Mouse (Mus musculus): ENCODE measurements around the gene Isyna1. TPM values are rescaled to one million over a fixed set of nuclear protein-coding genes. Genes with fewer than 3 reads are reported as not detected.

Isyna1 gene
- 575 and 782 TPM in 2 replicates for polyA plus RNA-seq (2012; rRNA removed)

GRCm38 (mm10) chr8:70593961-70594609 lies at the start of gene Isyna1:
Gene Isyna1, plus strand, starts transcription at chr8:70594373.
- DNase-seq (ENCODE audit: low read depth) = no peak

- no peak for DNase-seq (ENCODE audit: low read depth)
These were observed 47.8 kb upstream of the Isyna1 start for GRCm38 (mm10) chr8:70546412-70546811.

- no peak for DNase-seq (ENCODE audit: low read depth)
These were observed 46.4 kb upstream of the Isyna1 start for GRCm38 (mm10) chr8:70547762-70548161.

GRCm38 (mm10) chr8:70549412-70550184 lies 44.6 kb upstream of the Isyna1 start:
- DNase-seq (ENCODE audit: low read depth) = no peak

GRCm38 (mm10) chr8:70551558-70552161 lies 42.5 kb upstream of the Isyna1 start:
- no peak for DNase-seq (ENCODE audit: low read depth)

GRCm38 (mm10) chr8:70552836-70553235 lies 41.3 kb upstream of the Isyna1 start:
- DNase-seq (ENCODE audit: low read depth) = no peak

GRCm38 (mm10) chr8:70553740-70554139 lies 40.4 kb upstream of the Isyna1 start:
- no peak for DNase-seq (ENCODE audit: low read depth)

- no peak for DNase-seq (ENCODE audit: low read depth)
These were observed 39.0 kb upstream of the Isyna1 start for GRCm38 (mm10) chr8:70555079-70555747.

- DNase-seq (ENCODE audit: low read depth) = no peak
These were observed 35.8 kb upstream of the Isyna1 start for GRCm38 (mm10) chr8:70558334-70558733.

GRCm38 (mm10) chr8:70558983-70559382 lies 35.2 kb upstream of the Isyna1 start:
- DNase-seq (ENCODE audit: low read depth) = no peak

GRCm38 (mm10) chr8:70560096-70560495 lies 34.1 kb upstream of the Isyna1 start:
- DNase-seq (ENCODE audit: low read depth) = peak; percentile 72

- no peak for DNase-seq (ENCODE audit: low read depth)
These were observed 33.6 kb upstream of the Isyna1 start for GRCm38 (mm10) chr8:70560564-70560963.

- DNase-seq (ENCODE audit: low read depth) = no peak
These were observed 32.8 kb upstream of the Isyna1 start for GRCm38 (mm10) chr8:70561357-70561756.

- no peak for DNase-seq (ENCODE audit: low read depth)
These were observed 32.2 kb upstream of the Isyna1 start for GRCm38 (mm10) chr8:70561809-70562535.

- no peak for DNase-seq (ENCODE audit: low read depth)
These were observed 31.4 kb upstream of the Isyna1 start for GRCm38 (mm10) chr8:70562802-70563201.

- DNase-seq (ENCODE audit: low read depth) = no peak
These were observed 30.3 kb upstream of the Isyna1 start for GRCm38 (mm10) chr8:70563763-70564387.

GRCm38 (mm10) chr8:70564696-70565235 lies 29.4 kb upstream of the Isyna1 start:
- no peak for DNase-seq (ENCODE audit: low read depth)

- no peak for DNase-seq (ENCODE audit: low read depth)
These were observed 28.6 kb upstream of the Isyna1 start for GRCm38 (mm10) chr8:70565561-70565960.

GRCm38 (mm10) chr8:70570360-70570759 lies 23.8 kb upstream of the Isyna1 start:
- no peak for DNase-seq (ENCODE audit: low read depth)

GRCm38 (mm10) chr8:70570990-70571389 lies 23.2 kb upstream of the Isyna1 start:
- DNase-seq (ENCODE audit: low read depth) = no peak

- DNase-seq (ENCODE audit: low read depth) = no peak
These were observed 19.9 kb upstream of the Isyna1 start for GRCm38 (mm10) chr8:70574302-70574701.
